Mouse (Mus musculus): Measurements from ENCODE around the gene Thrb.

GRCm38 (mm10) chr14:17681479-17681878 is 21.4 kb downstream of the Thrb start:
- TF ChIP-seq POLR2A (IDR thresholded peaks at IDR 0.05; ENCODE audit: insufficient read depth, low read depth, low read length) (no peak), CTCF (IDR thresholded peaks at IDR 0.05) (no peak), EP300 (IDR thresholded peaks at IDR 0.05; ENCODE audit: insufficient read depth, low read depth, low read length) (no peak)
